Comparison of ENCODE assay signal across 14 mouse cellular contexts in genomic region chr3:89570362-89570761, GRCm38 (mm10). TPM values are rescaled to one million over a fixed set of nuclear protein-coding genes. Genes with fewer than 3 reads are reported as not detected.
"Had no signal": no experiment of that assay in that cellular context is flagged by ENCODE, and none has a peak within 500 bp of the region (broad histone marks: within the 10 kb centered on the region; RNA-seq: fewer than 3 reads in every experiment).

No protein-coding gene starts in this region.

- ATAC-seq: lung, postnatal 0 days had no signal

- DNase-seq: kidney, adult 2 months; kidney, postnatal 25 days; lung, adult 2 months; lung, postnatal 36 days; midbrain, embryonic 14.5 days; right cerebral cortex, postnatal 14 days; thymus, adult 2 months; thymus, postnatal 25 days had no signal

- H3K4me2 ChIP-seq: neural tube, embryonic 13.5 days; stomach, embryonic 15.5 days had no signal

- H3K27me3 ChIP-seq: neural tube, embryonic 13.5 days; stomach, embryonic 15.5 days had no signal

- H3K4me3 ChIP-seq: left cerebral cortex, adult 2 months; limb, embryonic 10.5 days; neural tube, embryonic 13.5 days; stomach, embryonic 15.5 days had no signal

- H3K9ac ChIP-seq: neural tube, embryonic 13.5 days; stomach, embryonic 15.5 days had no signal

- H3K4me1 ChIP-seq: stomach, embryonic 15.5 days had no signal

- H3K36me3 ChIP-seq: limb, embryonic 10.5 days; neural tube, embryonic 13.5 days; stomach, embryonic 15.5 days had no signal

- H3K9me3 ChIP-seq: limb, embryonic 10.5 days; neural tube, embryonic 13.5 days; stomach, embryonic 15.5 days had no signal

- H3K27ac ChIP-seq: left cerebral cortex, adult 2 months; limb, embryonic 10.5 days; neural tube, embryonic 13.5 days; stomach, embryonic 15.5 days had no signal

RNA-seq across cellular contexts. Expression of gene Kcnn3, which starts 50.4 kb away (rescaled TPM):
- total RNA-seq: megakaryocyte progenitor cell, adult 5-6 weeks had no signal
